Mouse (Mus musculus): ENCODE measurements around the gene Iqcf6. TPM values are rescaled to one million over a fixed set of nuclear protein-coding genes. Genes with fewer than 3 reads are reported as not detected.
A peak's percentile ranks its signal among the peaks of the same experiment; 100 is the strongest.
"Not testable (repeated sequence)": the region's sequence is repeated elsewhere in the genome, so short reads cannot be mapped to it uniquely, and the experiment has no call there.

Gene Iqcf6
- polyA plus RNA-seq, 1 experiment from 2014 or later = not detected

GRCm38 (mm10) chr9:106613951-106614350, 12.4 kb upstream of the Iqcf6 start:
- 61% methylated on average over 2 of the region's 2 CpGs for WGBS
- H3K4me1 ChIP-seq (ENCODE audit: control insufficient read depth, insufficient read depth, low read length) = no peaks in the 10 kb centered on the region
- H3K4me2 ChIP-seq (ENCODE audit: low read depth, low read length) = no peak overlapping the region
- ATAC-seq (ENCODE audit: low read depth) (no peak), DNase-seq (ENCODE audit: low spot score) (no peak)
- no peaks in the 10 kb centered on the region for H3K9me3 ChIP-seq (ENCODE audit: control insufficient read depth, low read length)
- no peak overlapping the region for H3K9ac ChIP-seq (ENCODE audit: low read depth, low read length)
- no peaks in the 10 kb centered on the region for H3K27me3 ChIP-seq (replicated peaks; ENCODE audit: control insufficient read depth, insufficient read depth, low read length)
- H3K36me3 ChIP-seq (ENCODE audit: control insufficient read depth, insufficient read depth, low read length) = no peaks in the 10 kb centered on the region
- H3K27ac ChIP-seq (replicated peaks; ENCODE audit: low read depth, low read length) = no peak overlapping the region
- no peak overlapping the region for H3K4me3 ChIP-seq (ENCODE audit: low read depth, low read length)

GRCm38 (mm10) chr9:106614616-106615015, 11.8 kb upstream of the Iqcf6 start:
- DNase-seq (ENCODE audit: low spot score) (no peak), ATAC-seq (ENCODE audit: low read depth) (no peak)
- peaks cover 6% of the 10 kb centered on the region for H3K9me3 ChIP-seq (ENCODE audit: control insufficient read depth, low read length)
- no peaks in the 10 kb centered on the region for H3K36me3 ChIP-seq (ENCODE audit: control insufficient read depth, insufficient read depth, low read length)
- no peaks in the 10 kb centered on the region for H3K4me1 ChIP-seq (ENCODE audit: control insufficient read depth, insufficient read depth, low read length)
- no peaks in the 10 kb centered on the region for H3K27me3 ChIP-seq (replicated peaks; ENCODE audit: control insufficient read depth, insufficient read depth, low read length)
- H3K27ac ChIP-seq (replicated peaks; ENCODE audit: low read depth, low read length) = no peak overlapping the region
- H3K9ac ChIP-seq (ENCODE audit: low read depth, low read length) = no peak overlapping the region
- WGBS = 32% methylated on average over 3 of the region's 3 CpGs
- no peak overlapping the region for H3K4me2 ChIP-seq (ENCODE audit: low read depth, low read length)
- no peak overlapping the region for H3K4me3 ChIP-seq (ENCODE audit: low read depth, low read length)

- H3K9me3 ChIP-seq (ENCODE audit: control insufficient read depth, low read length) = peaks cover 7% of the 10 kb centered on the region
- no peak overlapping the region for H3K27ac ChIP-seq (replicated peaks; ENCODE audit: low read depth, low read length)
- H3K36me3 ChIP-seq (ENCODE audit: control insufficient read depth, insufficient read depth, low read length) = no peaks in the 10 kb centered on the region
- no peaks in the 10 kb centered on the region for H3K4me1 ChIP-seq (ENCODE audit: control insufficient read depth, insufficient read depth, low read length)
- H3K9ac ChIP-seq (ENCODE audit: low read depth, low read length) = no peak overlapping the region
- 80% methylated on average over 9 of the region's 9 CpGs for WGBS
- ATAC-seq (ENCODE audit: low read depth) = no peak
- no peak overlapping the region for H3K4me2 ChIP-seq (ENCODE audit: low read depth, low read length)
- H3K27me3 ChIP-seq (replicated peaks; ENCODE audit: control insufficient read depth, insufficient read depth, low read length) = no peaks in the 10 kb centered on the region
- no peak overlapping the region for H3K4me3 ChIP-seq (ENCODE audit: low read depth, low read length)
- no peak for DNase-seq (ENCODE audit: low spot score)
Measured at GRCm38 (mm10) chr9:106616306-106616705, 10.1 kb upstream of the Iqcf6 start.

GRCm38 (mm10) chr9:106617496-106617895, 8.9 kb upstream of the Iqcf6 start:
- H3K4me2 ChIP-seq (ENCODE audit: low read depth, low read length) = no peak overlapping the region
- WGBS = 81% methylated on average over 3 of the region's 3 CpGs
- H3K27me3 ChIP-seq (replicated peaks; ENCODE audit: control insufficient read depth, insufficient read depth, low read length) = no peaks in the 10 kb centered on the region
- DNase-seq (ENCODE audit: low spot score) (no peak), ATAC-seq (ENCODE audit: low read depth) (no peak)
- no peak overlapping the region for H3K4me3 ChIP-seq (ENCODE audit: low read depth, low read length)
- peaks cover 7% of the 10 kb centered on the region for H3K9me3 ChIP-seq (ENCODE audit: control insufficient read depth, low read length)
- no peaks in the 10 kb centered on the region for H3K36me3 ChIP-seq (ENCODE audit: control insufficient read depth, insufficient read depth, low read length)
- no peak overlapping the region for H3K27ac ChIP-seq (replicated peaks; ENCODE audit: low read depth, low read length)
- no peaks in the 10 kb centered on the region for H3K4me1 ChIP-seq (ENCODE audit: control insufficient read depth, insufficient read depth, low read length)
- no peak overlapping the region for H3K9ac ChIP-seq (ENCODE audit: low read depth, low read length)

GRCm38 (mm10) chr9:106627796-106628195, 1.4 kb downstream of the Iqcf6 start:
- WGBS = 15% methylated on average over 8 of the region's 8 CpGs
- H3K9me3 ChIP-seq (ENCODE audit: control insufficient read depth, low read length); H3K4me3 ChIP-seq (ENCODE audit: low read depth, low read length); DNase-seq (ENCODE audit: low spot score); H3K27me3 ChIP-seq (replicated peaks; ENCODE audit: control insufficient read depth, insufficient read depth, low read length); H3K36me3 ChIP-seq (ENCODE audit: control insufficient read depth, insufficient read depth, low read length); H3K4me1 ChIP-seq (ENCODE audit: control insufficient read depth, insufficient read depth, low read length); ATAC-seq (ENCODE audit: low read depth); H3K4me2 ChIP-seq (ENCODE audit: low read depth, low read length); H3K27ac ChIP-seq (replicated peaks; ENCODE audit: low read depth, low read length): not testable (repeated sequence)
- 0 out of 2 replicates have a peak overlapping the region, but pooled peaks have one; percentile 19 for H3K9ac ChIP-seq (ENCODE audit: low read depth, low read length)

- Histone ChIP-seq H3K4me2 (ENCODE audit: low read depth, low read length) (no peak overlapping the region), H3K4me3 (ENCODE audit: low read depth, low read length) (no peak overlapping the region), H3K27me3 (replicated peaks; ENCODE audit: control insufficient read depth, insufficient read depth, low read length) (no peaks in the 10 kb centered on the region), H3K4me1 (ENCODE audit: control insufficient read depth, insufficient read depth, low read length) (no peaks in the 10 kb centered on the region), H3K9me3 (ENCODE audit: control insufficient read depth, low read length) (no peaks in the 10 kb centered on the region), H3K9ac (ENCODE audit: low read depth, low read length) (no peak overlapping the region), H3K27ac (replicated peaks; ENCODE audit: low read depth, low read length) (no peak overlapping the region), H3K36me3 (ENCODE audit: control insufficient read depth, insufficient read depth, low read length) (no peaks in the 10 kb centered on the region)
- DNase-seq (ENCODE audit: low spot score) (no peak), ATAC-seq (ENCODE audit: low read depth) (no peak)
- 60% methylated on average over 5 of the region's 5 CpGs for WGBS
Measured at GRCm38 (mm10) chr9:106632185-106632584, 5.8 kb downstream of the Iqcf6 start.

- H3K27ac ChIP-seq (replicated peaks; ENCODE audit: low read depth, low read length) = no peak overlapping the region
Measured at GRCm38 (mm10) chr9:106638154-106638553, 11.8 kb downstream of the Iqcf6 start.

GRCm38 (mm10) chr9:106641346-106641745, 15.0 kb downstream of the Iqcf6 start:
- 54% methylated on average over 5 of the region's 5 CpGs for WGBS

More at GRCm38 (mm10) chr9:106638154-106638553, 11.8 kb downstream of the Iqcf6 start:
- Histone ChIP-seq H3K4me1 (ENCODE audit: control insufficient read depth, insufficient read depth, low read length) (no peaks in the 10 kb centered on the region), H3K27me3 (replicated peaks; ENCODE audit: control insufficient read depth, insufficient read depth, low read length) (no peaks in the 10 kb centered on the region), H3K36me3 (ENCODE audit: control insufficient read depth, insufficient read depth, low read length) (no peaks in the 10 kb centered on the region), H3K4me3 (ENCODE audit: low read depth, low read length) (no peak overlapping the region), H3K9ac (ENCODE audit: low read depth, low read length) (no peak overlapping the region), H3K9me3 (ENCODE audit: control insufficient read depth, low read length) (no peaks in the 10 kb centered on the region), H3K4me2 (ENCODE audit: low read depth, low read length) (no peak overlapping the region)
- WGBS = 95% methylated on average over 8 of the region's 8 CpGs
- no peak for ATAC-seq (ENCODE audit: low read depth)
- DNase-seq (ENCODE audit: low spot score) = no peak

GRCm38 (mm10) chr9:106643128-106643527, 16.7 kb downstream of the Iqcf6 start:
- H3K4me3 ChIP-seq (ENCODE audit: low read depth, low read length) = no peak overlapping the region
- peak; percentile 67 for DNase-seq (ENCODE audit: low spot score)
- H3K4me2 ChIP-seq (ENCODE audit: low read depth, low read length) = no peak overlapping the region
- no peaks in the 10 kb centered on the region for H3K9me3 ChIP-seq (ENCODE audit: control insufficient read depth, low read length)
- no peak overlapping the region for H3K27ac ChIP-seq (replicated peaks; ENCODE audit: low read depth, low read length)
- 28% methylated on average over 7 of the region's 7 CpGs for WGBS
- peak; percentile 78; the same call in 1 of the 2 replicates for ATAC-seq (ENCODE audit: low read depth)
- no peaks in the 10 kb centered on the region for H3K4me1 ChIP-seq (ENCODE audit: control insufficient read depth, insufficient read depth, low read length)
- H3K27me3 ChIP-seq (replicated peaks; ENCODE audit: control insufficient read depth, insufficient read depth, low read length) = no peaks in the 10 kb centered on the region
- H3K36me3 ChIP-seq (ENCODE audit: control insufficient read depth, insufficient read depth, low read length) = no peaks in the 10 kb centered on the region
- H3K9ac ChIP-seq (ENCODE audit: low read depth, low read length) = no peak overlapping the region

More at GRCm38 (mm10) chr9:106641346-106641745, 15.0 kb downstream of the Iqcf6 start:
- no peak for DNase-seq (ENCODE audit: low spot score)
- H3K4me1 ChIP-seq (ENCODE audit: control insufficient read depth, insufficient read depth, low read length) = no peaks in the 10 kb centered on the region
- no peak overlapping the region for H3K4me3 ChIP-seq (ENCODE audit: low read depth, low read length)
- no peaks in the 10 kb centered on the region for H3K36me3 ChIP-seq (ENCODE audit: control insufficient read depth, insufficient read depth, low read length)
- no peaks in the 10 kb centered on the region for H3K27me3 ChIP-seq (replicated peaks; ENCODE audit: control insufficient read depth, insufficient read depth, low read length)
- no peak for ATAC-seq (ENCODE audit: low read depth)
- no peaks in the 10 kb centered on the region for H3K9me3 ChIP-seq (ENCODE audit: control insufficient read depth, low read length)
- H3K9ac ChIP-seq (ENCODE audit: low read depth, low read length) = no peak overlapping the region
- H3K27ac ChIP-seq (replicated peaks; ENCODE audit: low read depth, low read length) = no peak overlapping the region
- no peak overlapping the region for H3K4me2 ChIP-seq (ENCODE audit: low read depth, low read length)

Measured in embryonic facial prominence, embryonic 14.5 days (tissue).